Mouse (Mus musculus): ENCODE results near the gene Akap6. TPM values are rescaled to one million over a fixed set of nuclear protein-coding genes. Genes with fewer than 3 reads are reported as not detected.

Gene Akap6
- polyA plus RNA-seq, 1 experiment, result 0.78 TPM

GRCm38 (mm10) chr12:53076595-53077400 lies 377.6 kb downstream of the Akap6 start:
- no peak for DNase-seq
- TF ChIP-seq POLR2A (IDR thresholded peaks at IDR 0.05; ENCODE audit: control insufficient read depth, extremely low read depth, insufficient read depth, low read length, poor library complexity) (no peak), CTCF (IDR thresholded peaks at IDR 0.05; ENCODE audit: borderline replicate concordance, control insufficient read depth, extremely low read depth, insufficient read depth, low read length, poor library complexity) (no peak)
- WGBS, result 92% methylated on average over 3 of the region's 3 CpGs
- H3K4me1 ChIP-seq (replicated peaks; ENCODE audit: control insufficient read depth, insufficient read depth, low read length), result no peaks in the 10 kb centered on the region
- H3K27ac ChIP-seq (ENCODE audit: control insufficient read depth, insufficient read depth, low read length), result no peak overlapping the region
- H3K36me3 ChIP-seq (ENCODE audit: control insufficient read depth, insufficient read depth, low read length), result no peaks in the 10 kb centered on the region
- no peak overlapping the region for H3K4me3 ChIP-seq (ENCODE audit: control insufficient read depth, insufficient read depth, low read length)
- H3K27me3 ChIP-seq (ENCODE audit: control insufficient read depth, insufficient read depth, low read length), result no peaks in the 10 kb centered on the region

DNA sequence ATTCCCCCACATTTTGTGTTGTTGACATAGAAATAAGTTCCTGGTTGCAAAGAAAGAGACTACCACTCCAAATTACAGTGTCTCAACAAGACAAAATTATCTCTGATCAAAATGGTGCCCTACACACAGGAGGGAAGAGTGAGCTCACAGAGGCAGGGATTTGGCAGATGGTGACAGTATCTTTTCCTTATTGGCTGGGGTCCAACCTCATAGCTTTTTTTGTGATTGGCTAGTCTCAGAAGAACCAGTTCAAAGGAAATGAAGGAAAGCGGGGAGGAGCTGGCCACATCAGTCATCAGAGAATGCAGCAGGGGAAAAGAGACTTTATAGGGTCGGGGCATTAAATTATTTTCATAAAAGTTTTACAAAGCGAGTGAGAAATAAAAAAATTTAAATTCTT lies 386.6 kb downstream of the Akap6 start:
- TF ChIP-seq CTCF (IDR thresholded peaks at IDR 0.05; ENCODE audit: borderline replicate concordance, control insufficient read depth, extremely low read depth, insufficient read depth, low read length, poor library complexity) (no peak), POLR2A (IDR thresholded peaks at IDR 0.05; ENCODE audit: control insufficient read depth, extremely low read depth, insufficient read depth, low read length, poor library complexity) (no peak)
- DNase-seq, result no peak
- 88% methylated on average over 3 of the region's 3 CpGs for WGBS
- no peaks in the 10 kb centered on the region for H3K4me1 ChIP-seq (replicated peaks; ENCODE audit: control insufficient read depth, insufficient read depth, low read length)
- H3K4me3 ChIP-seq (ENCODE audit: control insufficient read depth, insufficient read depth, low read length), result no peak overlapping the region
- H3K27ac ChIP-seq (ENCODE audit: control insufficient read depth, insufficient read depth, low read length), result no peak overlapping the region
- H3K27me3 ChIP-seq (ENCODE audit: control insufficient read depth, insufficient read depth, low read length), result no peaks in the 10 kb centered on the region
- H3K36me3 ChIP-seq (ENCODE audit: control insufficient read depth, insufficient read depth, low read length), result no peaks in the 10 kb centered on the region

- Histone ChIP-seq H3K27ac (ENCODE audit: control insufficient read depth, insufficient read depth, low read length) (no peak overlapping the region), H3K4me3 (ENCODE audit: control insufficient read depth, insufficient read depth, low read length) (no peak overlapping the region), H3K36me3 (ENCODE audit: control insufficient read depth, insufficient read depth, low read length) (no peaks in the 10 kb centered on the region), H3K4me1 (replicated peaks; ENCODE audit: control insufficient read depth, insufficient read depth, low read length) (no peaks in the 10 kb centered on the region), H3K27me3 (ENCODE audit: control insufficient read depth, insufficient read depth, low read length) (no peaks in the 10 kb centered on the region)
- TF ChIP-seq CTCF (IDR thresholded peaks at IDR 0.05; ENCODE audit: borderline replicate concordance, control insufficient read depth, extremely low read depth, insufficient read depth, low read length, poor library complexity) (no peak), POLR2A (IDR thresholded peaks at IDR 0.05; ENCODE audit: control insufficient read depth, extremely low read depth, insufficient read depth, low read length, poor library complexity) (no peak)
- no peak for DNase-seq
- WGBS, result 92% methylated on average over 10 of the region's 10 CpGs
Measured at GRCm38 (mm10) chr12:53112276-53112675, 413.1 kb downstream of the Akap6 start.

DNA sequence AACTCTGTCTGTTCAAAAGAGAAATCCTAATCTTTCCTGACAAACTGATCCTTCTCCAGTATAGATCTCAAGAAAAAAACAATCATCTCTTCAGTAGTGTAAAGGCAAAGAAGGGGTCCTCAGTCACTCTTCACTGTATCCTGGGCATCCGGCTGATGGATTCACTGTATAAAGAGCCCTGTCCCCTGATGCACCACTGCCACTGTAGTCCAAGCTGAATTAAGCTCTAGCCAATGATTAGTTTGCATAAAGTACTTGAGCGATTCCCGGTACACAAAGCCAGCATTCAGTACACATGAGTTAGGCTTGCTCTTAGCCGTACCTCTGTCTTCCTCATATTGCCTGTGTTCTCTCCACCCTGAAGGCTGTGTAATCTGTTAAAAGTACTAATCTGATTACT lies 420.2 kb downstream of the Akap6 start:
- Histone ChIP-seq H3K27me3 (ENCODE audit: control insufficient read depth, insufficient read depth, low read length) (no peaks in the 10 kb centered on the region), H3K4me3 (ENCODE audit: control insufficient read depth, insufficient read depth, low read length) (no peak overlapping the region), H3K27ac (ENCODE audit: control insufficient read depth, insufficient read depth, low read length) (no peak overlapping the region), H3K4me1 (replicated peaks; ENCODE audit: control insufficient read depth, insufficient read depth, low read length) (no peaks in the 10 kb centered on the region), H3K36me3 (ENCODE audit: control insufficient read depth, insufficient read depth, low read length) (no peaks in the 10 kb centered on the region)
- no peak for DNase-seq
- TF ChIP-seq POLR2A (IDR thresholded peaks at IDR 0.05; ENCODE audit: control insufficient read depth, extremely low read depth, insufficient read depth, low read length, poor library complexity) (no peak), CTCF (IDR thresholded peaks at IDR 0.05; ENCODE audit: borderline replicate concordance, control insufficient read depth, extremely low read depth, insufficient read depth, low read length, poor library complexity) (no peak)
- WGBS, result 78% methylated on average over 4 of the region's 4 CpGs

- H3K4me1 ChIP-seq (replicated peaks; ENCODE audit: control insufficient read depth, insufficient read depth, low read length), result no peaks in the 10 kb centered on the region
- H3K27me3 ChIP-seq (ENCODE audit: control insufficient read depth, insufficient read depth, low read length), result no peaks in the 10 kb centered on the region
- no peak for DNase-seq
- WGBS, result 79% methylated on average over 7 of the region's 7 CpGs
- TF ChIP-seq POLR2A (IDR thresholded peaks at IDR 0.05; ENCODE audit: control insufficient read depth, extremely low read depth, insufficient read depth, low read length, poor library complexity), result no peak
- no peak for TF ChIP-seq CTCF (IDR thresholded peaks at IDR 0.05; ENCODE audit: borderline replicate concordance, control insufficient read depth, extremely low read depth, insufficient read depth, low read length, poor library complexity)
- no peak overlapping the region for H3K4me3 ChIP-seq (ENCODE audit: control insufficient read depth, insufficient read depth, low read length)
- no peak overlapping the region for H3K27ac ChIP-seq (ENCODE audit: control insufficient read depth, insufficient read depth, low read length)
- H3K36me3 ChIP-seq (ENCODE audit: control insufficient read depth, insufficient read depth, low read length), result no peaks in the 10 kb centered on the region
Measured at GRCm38 (mm10) chr12:53124131-53124530, 424.9 kb downstream of the Akap6 start.

- no peak overlapping the region for H3K27ac ChIP-seq (ENCODE audit: control insufficient read depth, insufficient read depth, low read length)
- H3K4me1 ChIP-seq (replicated peaks; ENCODE audit: control insufficient read depth, insufficient read depth, low read length), result no peaks in the 10 kb centered on the region
- TF ChIP-seq CTCF (IDR thresholded peaks at IDR 0.05; ENCODE audit: borderline replicate concordance, control insufficient read depth, extremely low read depth, insufficient read depth, low read length, poor library complexity), result no peak
- TF ChIP-seq POLR2A (IDR thresholded peaks at IDR 0.05; ENCODE audit: control insufficient read depth, extremely low read depth, insufficient read depth, low read length, poor library complexity), result no peak
- no peak overlapping the region for H3K4me3 ChIP-seq (ENCODE audit: control insufficient read depth, insufficient read depth, low read length)
- DNase-seq, result no peak
- H3K36me3 ChIP-seq (ENCODE audit: control insufficient read depth, insufficient read depth, low read length), result no peaks in the 10 kb centered on the region
- no peaks in the 10 kb centered on the region for H3K27me3 ChIP-seq (ENCODE audit: control insufficient read depth, insufficient read depth, low read length)
- 45% methylated on average over 1 of the region's 1 CpGs for WGBS
Measured at GRCm38 (mm10) chr12:53124696-53125095, 425.5 kb downstream of the Akap6 start.

All from thymus, adult 2 months (tissue).